Mouse (Mus musculus): ENCODE results near the gene Acvr2a. TPM values are rescaled to one million over a fixed set of nuclear protein-coding genes. Genes with fewer than 3 reads are reported as not detected.
A peak's percentile ranks its signal among the peaks of the same experiment; 100 is the strongest.

Acvr2a gene
- polyA plus RNA-seq, 1 experiment: 2.0 TPM

GRCm38 (mm10) chr2:48814223-48815038 lies 522 bp downstream of the Acvr2a start:
- peak overlapping the region; percentile 86 for H3K4me3 ChIP-seq (replicated peaks; ENCODE audit: control insufficient read depth, low read depth, low read length)
- H3K4me1 ChIP-seq (ENCODE audit: control insufficient read depth, insufficient read depth, low read length): no peaks in the 10 kb centered on the region; the same call in 1 of the 2 replicates
- TF ChIP-seq CTCF (IDR thresholded peaks at IDR 0.05; ENCODE audit: control insufficient read depth, insufficient read depth, low read length) (no peak), POLR2A (IDR thresholded peaks at IDR 0.05; ENCODE audit: borderline replicate concordance, control insufficient read depth, low read depth, low read length) (no peak)
- under 1% methylated on average over 76 of the region's 76 CpGs for WGBS
- H3K27ac ChIP-seq (ENCODE audit: control insufficient read depth, insufficient read depth, low read depth, low read length, poor library complexity): peak overlapping the region; percentile 77; the same call in 1 of the 2 replicates

- H3K27ac ChIP-seq (ENCODE audit: control insufficient read depth, insufficient read depth, low read depth, low read length, poor library complexity): no peak overlapping the region
- H3K4me3 ChIP-seq (replicated peaks; ENCODE audit: control insufficient read depth, low read depth, low read length): peak overlapping the region; percentile 72
- TF ChIP-seq POLR2A (IDR thresholded peaks at IDR 0.05; ENCODE audit: borderline replicate concordance, control insufficient read depth, low read depth, low read length): no peak
- no peak for TF ChIP-seq CTCF (IDR thresholded peaks at IDR 0.05; ENCODE audit: control insufficient read depth, insufficient read depth, low read length)
- no peaks in the 10 kb centered on the region; the same call in 1 of the 2 replicates for H3K4me1 ChIP-seq (ENCODE audit: control insufficient read depth, insufficient read depth, low read length)
- WGBS: 3% methylated on average over 15 of the region's 15 CpGs
Measured at GRCm38 (mm10) chr2:48815039-48815590, 1.2 kb downstream of the Acvr2a start.

GRCm38 (mm10) chr2:48816141-48817028 lies 2.5 kb downstream of the Acvr2a start:
- no peak overlapping the region for H3K27ac ChIP-seq (ENCODE audit: control insufficient read depth, insufficient read depth, low read depth, low read length, poor library complexity)
- 11% methylated on average over 9 of the region's 9 CpGs for WGBS
- no peak overlapping the region for H3K4me3 ChIP-seq (replicated peaks; ENCODE audit: control insufficient read depth, low read depth, low read length)
- no peak for TF ChIP-seq CTCF (IDR thresholded peaks at IDR 0.05; ENCODE audit: control insufficient read depth, insufficient read depth, low read length)
- no peak for TF ChIP-seq POLR2A (IDR thresholded peaks at IDR 0.05; ENCODE audit: borderline replicate concordance, control insufficient read depth, low read depth, low read length)
- H3K4me1 ChIP-seq (ENCODE audit: control insufficient read depth, insufficient read depth, low read length): no peaks in the 10 kb centered on the region; the same call in 1 of the 2 replicates

- WGBS: 89% methylated on average over 2 of the region's 2 CpGs
- H3K4me1 ChIP-seq (ENCODE audit: control insufficient read depth, insufficient read depth, low read length): no peaks in the 10 kb centered on the region
- TF ChIP-seq POLR2A (IDR thresholded peaks at IDR 0.05; ENCODE audit: borderline replicate concordance, control insufficient read depth, low read depth, low read length) (no peak), CTCF (IDR thresholded peaks at IDR 0.05; ENCODE audit: control insufficient read depth, insufficient read depth, low read length) (no peak)
- no peak overlapping the region for H3K4me3 ChIP-seq (replicated peaks; ENCODE audit: control insufficient read depth, low read depth, low read length)
- H3K27ac ChIP-seq (ENCODE audit: control insufficient read depth, insufficient read depth, low read depth, low read length, poor library complexity): no peak overlapping the region
Measured at GRCm38 (mm10) chr2:48825878-48826277, 12.0 kb downstream of the Acvr2a start.

GRCm38 (mm10) chr2:48826380-48826779 lies 12.5 kb downstream of the Acvr2a start:
- no peak for TF ChIP-seq POLR2A (IDR thresholded peaks at IDR 0.05; ENCODE audit: borderline replicate concordance, control insufficient read depth, low read depth, low read length)
- no peak for TF ChIP-seq CTCF (IDR thresholded peaks at IDR 0.05; ENCODE audit: control insufficient read depth, insufficient read depth, low read length)
- Histone ChIP-seq H3K27ac (ENCODE audit: control insufficient read depth, insufficient read depth, low read depth, low read length, poor library complexity) (no peak overlapping the region), H3K4me1 (ENCODE audit: control insufficient read depth, insufficient read depth, low read length) (no peaks in the 10 kb centered on the region), H3K4me3 (replicated peaks; ENCODE audit: control insufficient read depth, low read depth, low read length) (no peak overlapping the region)

GRCm38 (mm10) chr2:48830492-48830891 lies 16.6 kb downstream of the Acvr2a start:
- H3K4me1 ChIP-seq (ENCODE audit: control insufficient read depth, insufficient read depth, low read length): no peaks in the 10 kb centered on the region
- no peak overlapping the region for H3K4me3 ChIP-seq (replicated peaks; ENCODE audit: control insufficient read depth, low read depth, low read length)
- TF ChIP-seq CTCF (IDR thresholded peaks at IDR 0.05; ENCODE audit: control insufficient read depth, insufficient read depth, low read length): no peak
- no peak for TF ChIP-seq POLR2A (IDR thresholded peaks at IDR 0.05; ENCODE audit: borderline replicate concordance, control insufficient read depth, low read depth, low read length)
- H3K27ac ChIP-seq (ENCODE audit: control insufficient read depth, insufficient read depth, low read depth, low read length, poor library complexity): no peak overlapping the region
- WGBS: 62% methylated on average over 2 of the region's 2 CpGs

- 61% methylated on average over 5 of the region's 5 CpGs for WGBS
- TF ChIP-seq CTCF (IDR thresholded peaks at IDR 0.05; ENCODE audit: control insufficient read depth, insufficient read depth, low read length) (no peak), POLR2A (IDR thresholded peaks at IDR 0.05; ENCODE audit: borderline replicate concordance, control insufficient read depth, low read depth, low read length) (no peak)
- Histone ChIP-seq H3K4me1 (ENCODE audit: control insufficient read depth, insufficient read depth, low read length) (no peaks in the 10 kb centered on the region), H3K4me3 (replicated peaks; ENCODE audit: control insufficient read depth, low read depth, low read length) (no peak overlapping the region), H3K27ac (ENCODE audit: control insufficient read depth, insufficient read depth, low read depth, low read length, poor library complexity) (no peak overlapping the region)
Measured at GRCm38 (mm10) chr2:48832305-48832704, 18.4 kb downstream of the Acvr2a start.

Data from bone marrow, adult 2 months (tissue).